Mouse (Mus musculus): ENCODE results near the gene Ctnnd1.

Ctnnd1 gene

DNA sequence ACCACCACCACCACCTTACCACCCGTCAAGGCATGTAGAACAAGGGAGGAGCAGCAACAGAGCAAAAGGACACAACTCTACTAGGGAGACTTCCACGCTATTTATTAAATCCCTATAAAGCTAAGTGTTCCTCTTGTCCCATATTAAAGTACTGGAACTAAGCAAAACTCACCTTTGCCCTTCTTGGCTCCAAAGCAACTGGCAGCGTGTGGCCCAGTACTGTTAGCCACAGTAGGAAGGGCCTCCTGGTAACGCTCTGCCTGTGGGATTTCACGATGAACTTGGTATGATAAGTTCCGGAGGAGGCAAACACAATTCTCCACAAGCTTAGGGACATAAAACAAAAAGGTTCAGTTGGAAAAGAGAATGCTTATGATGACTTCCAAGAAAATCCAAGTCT, 37.8 kb downstream of the Ctnnd1 start:
- in situ Hi-C loops (cut with MseI, MboI) = loop anchor here in 1 of 2 experiments (10.0 kb wide), 1 partner anchor 52 kb away; no protein-coding TSS in a partner anchor

DNA sequence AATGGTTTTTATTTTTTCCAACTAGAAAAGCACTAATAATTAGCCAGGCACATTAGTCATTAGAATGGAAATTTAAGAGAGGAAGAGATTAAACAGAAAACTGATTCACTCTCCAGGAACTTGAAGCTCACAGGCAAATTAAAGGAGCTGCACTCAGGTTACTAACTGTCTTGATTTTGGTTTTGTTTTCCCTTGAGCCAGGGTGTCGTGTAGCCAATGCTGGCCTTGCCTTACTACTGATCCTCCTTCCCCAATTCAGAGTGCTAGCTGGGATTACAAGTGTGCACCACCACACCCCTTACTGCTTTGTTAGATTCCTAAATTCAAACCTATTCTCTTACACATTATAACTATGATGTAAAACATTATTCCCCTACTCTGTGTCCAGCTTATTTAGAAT, 42.7 kb downstream of the Ctnnd1 start:
- in situ Hi-C loops (cut with MseI, MboI) = no loop called here

DNA sequence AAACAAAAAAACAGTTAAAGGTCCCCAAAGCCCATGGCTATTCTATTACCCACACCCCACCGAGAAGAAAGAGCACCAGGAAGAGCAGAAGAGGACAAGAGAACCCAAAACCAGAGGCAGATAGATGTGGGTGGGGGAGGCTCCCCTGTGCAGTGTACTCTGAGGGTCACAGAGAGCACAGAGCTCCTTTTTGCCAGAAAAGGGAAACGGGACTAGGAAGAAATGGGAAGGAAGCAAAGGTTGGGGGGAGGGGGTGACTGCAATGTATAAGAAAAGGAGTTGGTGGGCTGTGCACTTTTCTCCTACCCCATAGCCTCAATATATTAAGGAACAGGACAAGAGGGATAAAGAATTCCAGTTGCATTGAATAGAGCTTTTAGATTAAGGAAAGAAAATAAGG, 49.6 kb downstream of the Ctnnd1 start:
- in situ Hi-C loops (cut with MseI, MboI) = no loop called here

DNA sequence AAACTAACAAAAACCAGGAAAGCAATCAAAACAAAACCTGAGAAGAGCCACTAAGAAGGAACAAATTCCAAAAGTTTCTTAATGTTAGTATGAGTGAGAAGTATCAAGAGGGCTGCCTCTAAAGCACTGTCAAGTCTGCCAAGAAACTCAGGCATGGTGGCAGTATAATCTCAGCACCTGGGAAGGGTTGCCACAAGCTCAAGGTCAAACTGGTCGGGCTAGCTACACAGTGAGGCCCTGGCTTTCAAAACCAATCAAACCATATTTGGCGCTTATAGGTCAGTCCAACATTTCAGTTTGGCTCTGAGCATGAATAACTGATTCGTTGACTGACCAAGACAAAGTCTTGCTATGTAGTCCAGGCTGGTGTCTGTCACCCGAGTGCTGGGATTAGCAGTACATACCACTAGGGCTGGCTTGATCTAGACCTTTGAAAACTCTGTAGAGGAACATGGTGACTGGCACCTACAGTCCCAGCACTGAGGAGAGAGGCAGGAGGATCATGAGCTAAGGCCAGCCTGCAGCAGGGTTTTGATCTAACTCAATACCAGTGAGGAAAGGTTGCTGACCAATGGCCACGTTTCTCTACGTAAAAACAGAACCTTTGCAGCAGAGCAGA, 51.2 kb downstream of the Ctnnd1 start:
- in situ Hi-C loops (cut with MseI, MboI) = no loop called here

DNA sequence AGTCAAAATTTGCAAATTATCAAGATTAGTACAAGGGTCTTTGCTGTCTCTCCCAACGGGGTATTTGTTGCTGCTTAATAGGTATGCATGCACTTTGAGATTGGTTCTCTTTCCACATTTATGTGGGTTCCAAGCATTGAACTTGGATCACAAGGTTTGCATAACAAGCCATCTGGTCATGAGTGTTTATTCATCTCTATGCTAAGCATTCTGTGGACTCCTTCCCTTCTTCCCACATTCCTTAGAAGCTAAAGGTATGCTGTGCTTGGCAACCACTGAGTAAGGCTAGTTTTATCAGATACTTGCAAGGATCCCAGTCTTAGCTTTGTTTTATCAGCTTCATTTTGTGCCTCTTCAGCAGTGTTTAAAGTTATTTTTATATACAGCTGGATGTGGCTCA, 53.4 kb downstream of the Ctnnd1 start:
- in situ Hi-C loops (cut with MseI, MboI) = no loop called here

DNA sequence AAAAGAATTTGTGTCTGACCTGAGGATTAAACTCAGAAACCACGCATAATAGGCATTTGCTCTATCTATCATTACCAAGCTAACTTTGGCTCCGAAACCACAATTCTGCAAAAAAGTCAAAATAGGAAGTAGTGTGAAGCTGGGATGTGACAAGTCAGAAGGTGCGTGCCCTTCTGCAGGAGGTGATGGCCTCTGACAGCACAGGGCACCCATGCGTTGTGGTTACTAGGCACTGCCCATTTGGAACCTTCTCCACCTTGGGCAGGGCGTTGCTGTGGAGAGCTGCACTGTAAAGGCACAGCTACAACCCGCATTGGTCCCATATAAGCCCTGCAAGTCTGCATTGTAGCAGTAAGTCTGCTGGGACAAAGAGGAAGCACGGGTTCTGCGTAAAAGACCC, 57.8 kb downstream of the Ctnnd1 start:
- in situ Hi-C loops (cut with MseI, MboI) = no loop called here

DNA sequence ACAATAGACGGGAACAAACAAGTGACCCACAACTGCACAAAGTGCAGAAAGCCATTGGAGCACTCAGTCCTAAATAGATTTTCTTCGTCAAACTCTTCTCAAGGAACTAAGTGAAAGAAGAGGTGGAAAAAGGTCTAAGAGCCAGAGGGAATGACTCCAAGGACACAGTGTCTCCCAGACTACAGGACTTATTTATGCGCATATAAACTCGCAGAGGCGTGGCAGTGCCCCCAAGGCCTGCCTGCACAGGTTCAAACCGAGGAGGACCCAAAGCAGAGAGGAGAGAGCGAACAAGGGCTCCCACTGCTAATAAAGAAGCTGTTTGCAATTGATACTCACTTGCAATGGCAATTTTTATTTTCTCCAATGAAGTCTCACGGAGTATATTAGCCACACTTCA, 64.9 kb downstream of the Ctnnd1 start:
- in situ Hi-C loops (cut with MseI, MboI) = loop anchor here in 1 of 2 experiments (10.0 kb wide), 1 partner anchor 131 kb away; no protein-coding TSS in a partner anchor

DNA sequence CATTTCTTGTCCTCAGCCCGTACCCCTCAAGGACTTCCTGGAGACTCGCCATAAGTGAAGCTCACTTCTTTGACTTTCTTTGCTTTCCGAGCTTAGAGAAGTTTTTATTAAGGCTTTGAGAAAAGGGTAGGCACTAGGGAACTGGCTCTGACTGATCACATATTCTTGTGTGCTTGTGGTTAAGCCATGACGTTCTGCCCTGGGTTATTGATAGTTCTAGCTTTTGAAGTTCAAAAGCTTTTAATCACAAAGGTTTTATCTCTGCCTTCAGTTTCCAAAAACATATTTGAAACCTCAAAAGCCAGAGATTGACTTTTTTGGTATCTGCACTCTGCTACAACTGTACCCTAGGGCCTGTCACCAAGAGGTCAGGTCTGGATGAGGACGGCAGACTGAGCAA, 68.3 kb downstream of the Ctnnd1 start:
- in situ Hi-C loops (cut with MseI, MboI) = loop anchor here in 1 of 2 experiments (10.0 kb wide), 1 partner anchor 127 kb away; no protein-coding TSS in a partner anchor

DNA sequence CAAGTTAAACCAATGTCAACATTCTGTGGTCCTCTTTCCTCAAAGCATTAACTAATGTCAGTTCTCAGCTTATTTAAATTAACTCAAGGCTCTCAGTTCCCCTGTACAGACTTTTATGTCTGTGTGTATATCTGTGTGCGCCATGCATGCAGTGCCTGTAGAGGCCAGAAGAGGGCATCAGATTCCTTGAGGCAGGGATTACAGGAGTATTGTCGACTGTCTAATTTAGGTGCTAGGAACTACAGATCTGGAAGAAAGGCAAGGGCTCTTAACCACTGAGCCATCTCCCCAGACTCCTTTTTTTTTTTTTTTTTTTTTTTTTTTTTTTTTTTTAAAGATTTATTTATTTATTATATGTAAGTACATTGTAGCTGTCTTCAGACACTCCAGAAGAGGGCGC, 69.4 kb downstream of the Ctnnd1 start:
- in situ Hi-C loops (cut with MseI, MboI) = loop anchor here in 1 of 2 experiments (10.0 kb wide), 1 partner anchor 126 kb away; no protein-coding TSS in a partner anchor

DNA sequence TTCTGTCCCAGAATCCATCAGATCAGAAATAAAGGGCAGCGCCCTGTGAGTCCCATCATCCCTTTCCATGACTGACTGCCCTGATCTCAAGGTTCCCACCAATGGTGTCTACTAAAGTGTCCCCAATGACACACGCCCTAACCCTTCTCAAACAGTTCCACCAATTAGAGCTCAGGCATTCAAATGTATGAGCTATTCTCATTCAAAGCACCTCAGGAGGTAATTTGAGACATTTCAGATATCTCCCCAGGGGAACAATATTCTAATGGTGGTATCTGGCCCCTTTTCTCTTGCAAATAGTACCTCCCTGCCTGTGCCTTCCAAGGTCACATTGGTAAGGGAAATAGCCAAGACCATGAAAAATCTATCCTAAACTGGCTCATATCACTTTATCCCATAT, 71.3 kb downstream of the Ctnnd1 start:
- in situ Hi-C loops (cut with MseI, MboI) = no loop called here

DNA sequence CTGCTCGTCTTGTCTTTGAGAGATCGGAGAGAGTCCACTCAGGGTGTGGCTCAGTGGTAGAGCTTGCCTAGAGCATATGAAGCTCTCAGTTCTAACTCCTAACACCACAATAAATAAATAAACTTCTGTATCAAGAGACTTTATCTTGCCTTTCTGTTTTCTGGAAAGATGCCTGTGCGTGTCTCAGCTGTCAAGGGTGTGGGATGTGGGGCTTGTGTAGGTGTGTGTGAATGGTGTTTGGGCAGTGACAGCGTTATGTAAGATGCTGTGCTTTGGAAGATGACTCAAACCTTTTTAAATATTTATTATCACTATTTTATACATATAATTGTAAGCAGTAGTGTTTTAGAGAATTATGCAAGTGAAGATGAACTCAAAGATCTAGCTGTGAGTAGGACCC, 76.4 kb downstream of the Ctnnd1 start:
- in situ Hi-C loops (cut with MseI, MboI) = no loop called here

DNA sequence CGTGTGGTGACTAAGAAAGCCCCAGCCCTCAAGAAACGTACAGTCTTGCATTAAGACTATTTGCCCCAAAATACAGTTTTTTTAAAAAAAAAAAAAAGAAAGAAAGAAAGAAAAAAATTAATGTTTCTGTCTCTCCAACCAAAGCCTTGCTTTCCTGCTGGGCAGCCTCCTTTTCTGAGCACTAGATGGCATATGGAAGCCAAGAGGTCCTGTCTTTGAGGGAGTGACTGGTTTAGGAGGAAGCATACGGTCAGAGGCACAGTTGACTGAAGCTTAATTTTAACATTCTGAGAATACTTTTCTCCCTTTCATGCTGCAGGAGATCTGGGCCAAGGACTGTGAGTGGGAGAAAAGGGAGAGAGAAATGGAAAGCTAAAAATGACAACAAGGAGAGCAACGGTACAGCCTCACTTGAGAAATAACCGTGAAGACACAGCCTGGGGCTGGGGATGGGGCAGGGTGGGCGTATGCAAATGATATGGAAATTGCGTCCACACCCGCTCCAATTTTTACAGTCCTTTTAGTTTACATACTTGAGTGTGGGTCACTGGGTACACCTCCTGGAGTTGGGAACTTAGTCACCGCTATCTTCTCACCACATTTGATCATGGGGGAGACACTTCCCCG, 93.6 kb downstream of the Ctnnd1 start:
- in situ Hi-C loops (cut with MseI, MboI) = no loop called here

DNA sequence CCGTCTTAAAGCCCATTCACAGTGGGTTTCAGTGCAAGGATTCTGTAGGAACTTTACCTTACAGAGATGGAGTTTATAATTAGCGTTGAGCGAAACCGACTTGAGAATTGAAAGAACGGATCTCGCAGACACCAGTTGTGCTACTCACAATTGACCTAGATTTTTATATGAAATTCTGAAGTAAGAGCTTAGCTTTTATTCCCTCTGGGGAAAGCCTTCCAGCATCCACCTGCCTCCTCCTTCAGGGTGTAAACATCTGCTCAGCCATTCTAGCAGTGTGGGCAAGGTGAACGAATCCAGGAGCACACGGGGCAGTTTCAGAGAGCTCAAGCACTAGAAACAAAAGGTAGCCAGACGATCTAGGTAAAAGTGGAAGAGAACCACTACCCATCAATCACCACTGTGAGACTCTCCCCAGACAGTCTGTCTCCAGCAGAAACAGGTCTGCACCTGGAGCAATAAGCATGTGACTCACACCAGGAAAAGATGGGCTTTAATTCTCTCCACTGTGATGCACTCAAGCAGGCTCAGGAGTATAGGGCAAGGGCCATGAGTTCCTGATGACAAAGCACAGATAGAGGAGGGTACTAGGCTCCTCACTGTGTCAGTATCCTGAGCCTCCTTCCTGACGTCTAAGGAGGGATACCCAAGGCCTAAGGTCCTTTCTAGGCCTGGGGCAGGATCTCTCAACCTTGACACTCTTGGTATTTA, 99.0 kb downstream of the Ctnnd1 start:
- in situ Hi-C loops (cut with MseI, MboI) = no loop called here

Data from mouse trophoblast stem cell (cell line).